Mouse (Mus musculus): ENCODE measurements around the gene Arfrp1. TPM values are rescaled to one million over a fixed set of nuclear protein-coding genes. Genes with fewer than 3 reads are reported as not detected.

Arfrp1 gene
- polyA plus RNA-seq, 1 experiment, result 40.7 TPM

- Histone ChIP-seq H3K4me3 (ENCODE audit: insufficient read depth, low read depth, low read length) (no peak overlapping the region), H3K27ac (replicated peaks; ENCODE audit: low read depth, low read length) (no peak overlapping the region), H3K4me1 (ENCODE audit: control insufficient read depth, insufficient read depth, insufficient read length, low read length) (no peaks in the 10 kb centered on the region; the same call in 1 of the 2 replicates)
Measured at GRCm38 (mm10) chr2:181384919-181385391, 19.8 kb upstream of the Arfrp1 start.

DNA sequence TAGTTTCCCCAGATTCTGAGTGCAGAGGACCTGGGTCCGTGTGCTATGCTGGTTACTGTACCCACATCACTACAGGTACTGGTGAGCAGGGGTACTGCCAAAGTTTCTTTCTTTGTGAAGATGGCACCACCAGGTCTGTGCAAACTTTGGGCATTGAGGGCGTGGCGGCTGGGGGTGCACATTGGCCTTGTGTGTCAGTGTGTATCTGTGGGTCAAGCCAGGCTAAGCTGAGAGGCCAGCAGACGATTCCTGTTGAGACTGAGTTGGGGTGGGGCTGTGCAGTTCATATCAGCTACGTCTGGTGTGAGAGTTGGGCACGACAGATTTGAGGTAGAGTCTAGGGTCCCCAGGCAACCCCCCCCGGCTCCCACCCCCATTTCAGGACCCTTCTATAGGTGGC lies 19.3 kb upstream of the Arfrp1 start:
- Histone ChIP-seq H3K4me3 (ENCODE audit: insufficient read depth, low read depth, low read length) (no peak overlapping the region), H3K4me1 (ENCODE audit: control insufficient read depth, insufficient read depth, insufficient read length, low read length) (no peaks in the 10 kb centered on the region; the same call in 1 of the 2 replicates), H3K27ac (replicated peaks; ENCODE audit: low read depth, low read length) (no peak overlapping the region)

- H3K27ac ChIP-seq (replicated peaks; ENCODE audit: low read depth, low read length), result no peak overlapping the region
- H3K4me3 ChIP-seq (ENCODE audit: insufficient read depth, low read depth, low read length), result no peak overlapping the region
- no peaks in the 10 kb centered on the region; the same call in 1 of the 2 replicates for H3K4me1 ChIP-seq (ENCODE audit: control insufficient read depth, insufficient read depth, insufficient read length, low read length)
Measured at GRCm38 (mm10) chr2:181381631-181382306, 16.6 kb upstream of the Arfrp1 start.

DNA sequence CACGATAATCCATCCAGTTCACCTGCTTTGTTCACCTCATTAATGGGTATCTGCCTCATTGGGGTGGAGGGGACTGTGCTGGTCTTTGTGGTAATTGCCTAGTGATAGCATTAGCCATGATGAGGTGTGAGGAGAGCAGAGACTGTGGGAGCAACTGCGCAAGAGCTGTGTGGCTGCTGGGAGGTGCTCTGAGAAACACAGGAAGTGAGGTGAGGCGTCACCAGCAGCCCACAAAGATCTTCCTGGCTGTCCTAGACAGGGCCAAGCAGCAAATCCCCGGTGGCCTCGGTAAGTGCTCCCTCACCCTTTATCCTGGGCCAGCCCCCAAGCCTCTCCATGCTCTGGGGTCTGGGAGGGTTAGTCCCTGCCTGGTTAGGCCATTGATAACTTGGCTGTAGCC lies 15.9 kb upstream of the Arfrp1 start:
- no peak overlapping the region for H3K4me3 ChIP-seq (ENCODE audit: insufficient read depth, low read depth, low read length)
- H3K27ac ChIP-seq (replicated peaks; ENCODE audit: low read depth, low read length), result no peak overlapping the region
- H3K4me1 ChIP-seq (ENCODE audit: control insufficient read depth, insufficient read depth, insufficient read length, low read length), result no peaks in the 10 kb centered on the region; the same call in 1 of the 2 replicates

DNA sequence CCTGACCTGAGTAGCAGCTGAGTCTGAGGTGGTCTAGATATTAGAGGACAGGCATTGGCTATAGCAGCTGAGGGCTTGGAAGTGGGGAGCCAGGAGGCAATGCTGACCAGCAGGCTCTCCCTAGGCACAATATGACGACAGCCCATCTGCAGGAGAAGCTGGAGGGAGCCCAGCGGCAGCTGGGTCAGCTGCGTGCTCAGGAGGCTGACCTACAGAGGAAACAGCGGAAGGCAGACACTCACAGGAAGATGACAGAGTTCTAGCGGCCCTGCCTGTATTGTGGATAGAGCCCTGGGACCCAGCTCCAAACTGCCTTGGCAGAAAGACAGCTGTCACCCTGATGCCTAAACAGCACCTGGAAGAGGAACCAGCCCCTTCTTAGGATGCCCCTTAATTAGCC lies 15.0 kb upstream of the Arfrp1 start:
- H3K4me1 ChIP-seq (ENCODE audit: control insufficient read depth, insufficient read depth, insufficient read length, low read length), result no peaks in the 10 kb centered on the region; the same call in 1 of the 2 replicates
- no peak overlapping the region for H3K4me3 ChIP-seq (ENCODE audit: insufficient read depth, low read depth, low read length)
- no peak overlapping the region for H3K27ac ChIP-seq (replicated peaks; ENCODE audit: low read depth, low read length)

- H3K4me1 ChIP-seq (ENCODE audit: control insufficient read depth, insufficient read depth, insufficient read length, low read length), result no peaks in the 10 kb centered on the region; the same call in 1 of the 2 replicates
Measured at GRCm38 (mm10) chr2:181379778-181380177, 14.6 kb upstream of the Arfrp1 start, which contains the start of gene Lime1. Lime1 (plus strand) TSS chr2:181380078.

DNA sequence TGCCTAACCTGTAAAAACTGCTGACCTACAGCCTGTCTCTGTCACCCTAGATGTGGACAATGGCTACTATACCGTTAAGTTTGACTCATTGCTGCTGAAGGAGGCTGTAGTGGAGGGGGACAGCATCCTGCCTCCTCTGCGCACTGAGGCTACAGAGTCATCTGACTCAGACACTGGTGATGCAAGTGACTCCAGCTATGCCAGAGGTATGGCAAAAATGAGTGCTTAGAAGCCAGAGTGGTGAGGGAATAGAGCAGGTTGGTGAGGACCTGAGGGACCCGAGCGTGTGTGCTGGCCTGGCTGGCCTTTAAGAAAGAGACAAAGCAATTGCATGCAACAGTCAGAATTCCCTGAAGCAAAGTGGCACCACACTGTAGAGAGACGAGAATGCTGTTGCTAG lies 13.5 kb upstream of the Arfrp1 start:
- Histone ChIP-seq H3K4me3 (ENCODE audit: insufficient read depth, low read depth, low read length) (no peak overlapping the region), H3K27ac (replicated peaks; ENCODE audit: low read depth, low read length) (no peak overlapping the region), H3K4me1 (ENCODE audit: control insufficient read depth, insufficient read depth, insufficient read length, low read length) (peaks cover 2% of the 10 kb centered on the region; the same call in 1 of the 2 replicates)

More at GRCm38 (mm10) chr2:181379778-181380177, 14.6 kb upstream of the Arfrp1 start, which contains the start of gene Lime1:
- no peak within 1 kb of the TSS for H3K27ac ChIP-seq (replicated peaks; ENCODE audit: low read depth, low read length)
- H3K4me3 ChIP-seq (ENCODE audit: insufficient read depth, low read depth, low read length), result no peak within 1 kb of the TSS

GRCm38 (mm10) chr2:181377230-181377629 lies 12.0 kb upstream of the Arfrp1 start:
- Histone ChIP-seq H3K27ac (replicated peaks; ENCODE audit: low read depth, low read length) (no peak overlapping the region), H3K4me3 (ENCODE audit: insufficient read depth, low read depth, low read length) (no peak overlapping the region), H3K4me1 (ENCODE audit: control insufficient read depth, insufficient read depth, insufficient read length, low read length) (peaks cover 2% of the 10 kb centered on the region; the same call in 1 of the 2 replicates)

- Histone ChIP-seq H3K27ac (replicated peaks; ENCODE audit: low read depth, low read length) (no peak overlapping the region), H3K4me1 (ENCODE audit: control insufficient read depth, insufficient read depth, insufficient read length, low read length) (peaks cover 2% of the 10 kb centered on the region; the same call in 1 of the 2 replicates), H3K4me3 (ENCODE audit: insufficient read depth, low read depth, low read length) (no peak overlapping the region)
Measured at GRCm38 (mm10) chr2:181375787-181376186, 10.6 kb upstream of the Arfrp1 start.

DNA sequence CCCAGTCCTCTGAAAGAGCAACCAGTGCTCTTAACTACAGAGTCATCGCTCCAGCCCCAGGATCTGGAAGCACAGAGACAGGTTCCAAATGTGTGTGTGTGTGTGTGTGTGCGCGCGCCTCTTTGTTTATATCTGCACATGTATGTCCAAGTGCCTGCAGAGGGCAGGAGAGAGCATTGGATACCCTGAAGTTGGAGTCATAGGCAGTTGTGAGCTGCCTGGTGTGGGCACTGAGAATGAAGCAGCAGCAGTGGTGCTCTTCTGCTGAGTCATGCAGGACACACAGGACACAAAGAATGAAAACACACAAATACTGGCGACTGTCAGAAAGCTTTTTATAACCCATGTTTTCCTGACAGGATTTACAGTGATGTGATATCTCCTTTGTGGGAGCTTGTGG lies 4.8 kb upstream of the Arfrp1 start:
- H3K4me3 ChIP-seq (ENCODE audit: insufficient read depth, low read depth, low read length), result no peak overlapping the region
- H3K4me1 ChIP-seq (ENCODE audit: control insufficient read depth, insufficient read depth, insufficient read length, low read length), result peaks cover 10% of the 10 kb centered on the region
- no peak overlapping the region for H3K27ac ChIP-seq (replicated peaks; ENCODE audit: low read depth, low read length)

DNA sequence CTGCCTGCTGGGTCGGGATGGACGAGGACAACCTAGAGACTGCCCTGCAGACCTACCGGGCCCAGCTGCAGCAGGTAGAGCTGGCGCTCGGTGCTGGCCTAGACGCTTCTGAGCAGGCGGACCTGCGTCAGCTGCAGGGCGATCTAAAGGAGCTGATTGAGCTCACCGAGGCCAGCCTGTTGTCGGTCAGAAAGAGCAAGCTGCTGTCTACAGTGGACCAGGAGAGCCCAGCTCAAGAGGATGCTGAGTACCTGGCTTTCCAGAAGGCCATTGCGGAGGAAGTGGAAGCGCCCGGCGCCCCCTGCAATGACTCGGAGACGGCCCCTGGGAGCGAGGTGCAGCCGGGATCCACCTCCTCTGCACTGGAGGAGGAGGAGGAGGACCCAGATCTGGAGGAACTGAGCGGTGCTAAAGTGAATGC lies 461 bp upstream of the Arfrp1 start:
- H3K4me3 ChIP-seq (ENCODE audit: insufficient read depth, low read depth, low read length), result peak overlapping the region; percentile 86
- H3K4me1 ChIP-seq (ENCODE audit: control insufficient read depth, insufficient read depth, insufficient read length, low read length), result peaks cover 8% of the 10 kb centered on the region
- peak overlapping the region; percentile 83 for H3K27ac ChIP-seq (replicated peaks; ENCODE audit: low read depth, low read length)

DNA sequence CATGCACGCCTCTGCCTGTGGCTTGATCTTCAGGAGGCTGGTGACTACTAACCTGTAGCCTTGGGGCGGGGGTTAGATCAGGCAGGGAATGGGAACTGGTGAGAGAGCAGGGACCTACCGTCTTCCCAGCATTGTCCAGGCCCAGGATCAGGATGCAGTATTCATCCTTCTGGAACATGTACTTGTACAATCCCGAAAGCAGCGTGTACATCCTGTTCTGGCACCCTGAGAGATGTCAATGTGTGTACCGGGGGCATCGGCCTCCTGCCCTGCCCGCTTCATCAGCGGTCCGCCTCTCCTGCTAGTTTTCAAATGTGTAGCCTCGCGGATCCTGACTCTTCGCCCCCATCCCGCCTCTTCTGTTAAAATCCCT lies 731 bp downstream of the Arfrp1 start:
- Histone ChIP-seq H3K4me1 (ENCODE audit: control insufficient read depth, insufficient read depth, insufficient read length, low read length) (peaks cover 8% of the 10 kb centered on the region), H3K27ac (replicated peaks; ENCODE audit: low read depth, low read length) (peak overlapping the region; percentile 87), H3K4me3 (ENCODE audit: insufficient read depth, low read depth, low read length) (peak overlapping the region; percentile 86)

DNA sequence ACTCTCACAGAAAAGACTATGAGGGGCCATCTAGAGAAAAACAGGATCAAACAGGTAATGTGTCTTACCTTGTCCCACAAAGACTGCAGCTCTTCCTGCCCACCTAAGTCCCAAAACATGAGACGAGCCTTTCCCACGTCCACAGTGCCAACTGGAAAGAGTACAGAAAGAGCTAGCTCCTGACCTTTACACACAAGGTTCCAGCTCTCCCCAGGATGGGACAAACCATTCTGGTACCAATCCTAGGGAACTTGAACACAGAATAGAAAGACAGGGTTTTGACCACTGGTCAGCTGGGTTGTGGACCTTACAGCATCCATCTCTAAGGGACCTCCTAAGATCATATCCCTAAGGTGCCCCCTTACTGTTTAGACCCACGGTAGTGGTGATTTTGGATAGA lies 1.3 kb downstream of the Arfrp1 start:
- peaks cover 8% of the 10 kb centered on the region for H3K4me1 ChIP-seq (ENCODE audit: control insufficient read depth, insufficient read depth, insufficient read length, low read length)
- no peak overlapping the region for H3K27ac ChIP-seq (replicated peaks; ENCODE audit: low read depth, low read length)
- peak overlapping the region; percentile 86 for H3K4me3 ChIP-seq (ENCODE audit: insufficient read depth, low read depth, low read length)

- H3K4me1 ChIP-seq (ENCODE audit: control insufficient read depth, insufficient read depth, insufficient read length, low read length), result no peaks in the 10 kb centered on the region
- H3K27ac ChIP-seq (replicated peaks; ENCODE audit: low read depth, low read length), result no peak overlapping the region
- no peak overlapping the region for H3K4me3 ChIP-seq (ENCODE audit: insufficient read depth, low read depth, low read length)
Measured at GRCm38 (mm10) chr2:181356780-181357179, 8.4 kb downstream of the Arfrp1 start.

DNA sequence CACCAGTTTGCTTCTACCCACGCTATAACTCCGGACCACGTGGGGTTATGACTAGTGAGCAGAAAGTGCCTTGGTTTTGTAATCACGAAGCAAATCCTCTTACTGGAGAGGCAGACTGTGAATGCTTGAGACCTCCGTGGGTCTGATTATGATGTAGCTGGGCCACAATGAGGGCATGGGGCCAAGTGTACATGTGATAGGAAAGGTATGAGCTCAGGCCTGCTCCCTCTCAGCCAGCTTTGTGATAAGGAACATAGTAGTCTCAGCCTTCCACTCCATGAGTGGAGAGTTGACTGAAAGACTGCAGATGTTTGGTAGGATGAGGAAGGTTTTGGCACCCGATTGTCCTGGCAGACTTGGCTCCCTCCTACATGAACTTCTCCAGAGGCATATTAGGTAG lies 22.4 kb downstream of the Arfrp1 start:
- Histone ChIP-seq H3K4me3 (ENCODE audit: insufficient read depth, low read depth, low read length) (no peak overlapping the region), H3K4me1 (ENCODE audit: control insufficient read depth, insufficient read depth, insufficient read length, low read length) (no peaks in the 10 kb centered on the region), H3K27ac (replicated peaks; ENCODE audit: low read depth, low read length) (no peak overlapping the region)

DNA sequence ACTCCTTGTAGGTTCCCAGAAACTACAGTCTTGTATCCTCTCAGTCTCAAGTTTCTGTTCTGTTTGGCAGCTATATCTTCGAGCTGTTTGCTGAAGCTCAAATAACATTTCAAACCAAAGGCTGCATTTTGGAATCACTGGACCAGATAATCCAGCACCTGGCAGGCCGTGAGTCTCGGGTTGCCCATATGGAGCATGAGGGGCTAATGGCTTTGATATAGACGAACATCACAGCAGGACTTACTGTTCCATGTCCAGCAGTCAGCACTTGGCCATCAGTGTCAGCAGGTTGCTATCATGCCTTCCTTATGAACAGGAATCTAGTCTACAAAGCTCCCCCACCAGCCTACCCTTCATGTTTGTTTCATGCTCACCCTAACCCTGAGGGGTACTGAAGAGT lies 24.8 kb downstream of the Arfrp1 start:
- Histone ChIP-seq H3K27ac (replicated peaks; ENCODE audit: low read depth, low read length) (no peak overlapping the region), H3K4me1 (ENCODE audit: control insufficient read depth, insufficient read depth, insufficient read length, low read length) (no peaks in the 10 kb centered on the region), H3K4me3 (ENCODE audit: insufficient read depth, low read depth, low read length) (no peak overlapping the region)
